Mouse (Mus musculus): Measurements from ENCODE around the gene Gm49450.

GRCm38 (mm10) chr15:98952751-98953400, 475 bp downstream of the Gm49450 start:
- no peak for TF ChIP-seq POLR2A (IDR thresholded peaks at IDR 0.05; ENCODE audit: extremely low read depth, insufficient read depth, low read length)
- TF ChIP-seq CTCF (IDR thresholded peaks at IDR 0.05; ENCODE audit: extremely low read depth, insufficient read depth, low read length) = no peak
